Mouse (Mus musculus) G1E-ER4 (cell line): ENCODE results near the gene Tcaf2. TPM values are rescaled to one million over a fixed set of nuclear protein-coding genes. Genes with fewer than 3 reads are reported as not detected.

ENCODE experiments used
- GATA1 ChIP-seq: IDR thresholded peaks from one replicate; pipeline ENCODE4 v1.8.0; 2012; ENCODE audit warnings: low read length, inconsistent platforms
- polyA plus RNA-seq: library from polyadenylated mRNA; stranded (reverse); fragments of >175 nt; gene quantifications from 2 replicates; pipeline ENCODE4 v1.2.3, GENCODE M21; 2012

Gene Tcaf2
- not detected in 2 replicates for polyA plus RNA-seq

DNA sequence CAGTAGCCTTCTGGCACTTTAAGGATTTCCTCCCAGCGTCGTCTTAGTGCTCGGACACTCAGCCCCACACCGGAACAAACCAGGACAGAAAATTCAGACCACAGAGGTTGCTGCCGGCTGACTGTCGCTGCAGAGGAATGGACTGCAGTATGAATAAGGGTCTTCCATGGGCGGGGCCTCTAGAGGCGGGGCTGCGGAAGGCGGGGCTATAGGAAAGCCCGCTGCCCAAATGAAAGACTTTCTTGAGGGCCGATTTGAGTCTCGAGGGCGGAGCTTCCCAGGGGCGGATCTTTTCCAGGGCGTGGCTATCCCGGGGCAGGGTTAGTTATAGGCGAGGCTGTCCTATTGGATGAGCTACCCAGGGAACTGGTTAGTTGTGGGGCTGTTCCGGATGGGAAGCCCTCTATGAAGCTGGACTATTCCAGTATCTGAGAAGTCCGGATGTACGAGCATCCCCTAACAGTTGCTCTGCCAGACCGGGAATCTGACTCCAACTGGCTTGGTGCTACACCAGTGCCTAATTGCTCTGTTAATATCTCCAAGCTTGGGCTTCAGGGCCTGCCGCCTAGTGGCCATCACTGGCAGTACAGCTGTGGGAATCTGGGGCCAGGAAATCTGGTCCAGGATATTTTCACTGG, at the start of gene Tcaf2:
TSS of gene Tcaf2 (minus strand) at position 343 of the 638 bp plus-strand sequence.
- no peak for TF ChIP-seq GATA1

GRCm38 (mm10) chr6:42692517-42693190, 47.6 kb upstream of the Tcaf2 start:
- TF ChIP-seq GATA1: no peak

GRCm38 (mm10) chr6:42692154-42692516, 47.1 kb upstream of the Tcaf2 start:
- TF ChIP-seq GATA1: no peak

DNA sequence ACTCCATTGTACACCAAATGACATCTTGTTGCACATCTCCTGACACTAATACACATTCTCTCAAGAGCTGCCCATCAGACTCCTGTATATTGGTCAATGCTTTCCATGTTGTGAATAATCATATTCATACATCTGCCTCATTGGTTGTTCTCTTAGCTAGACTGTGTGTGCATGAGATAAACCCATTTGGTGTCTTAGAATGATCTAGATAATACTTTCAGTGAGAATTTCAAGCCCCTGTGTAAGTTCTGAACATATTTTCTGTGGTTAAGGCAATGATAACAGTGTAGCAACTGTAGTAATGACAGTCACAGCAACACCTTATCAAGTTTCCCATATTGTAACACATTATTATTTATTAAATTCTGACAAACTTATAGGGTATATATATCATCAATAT, 44.7 kb upstream of the Tcaf2 start:
- TF ChIP-seq GATA1: no peak

GRCm38 (mm10) chr6:42687907-42688306, 42.9 kb upstream of the Tcaf2 start:
- TF ChIP-seq GATA1: no peak

DNA sequence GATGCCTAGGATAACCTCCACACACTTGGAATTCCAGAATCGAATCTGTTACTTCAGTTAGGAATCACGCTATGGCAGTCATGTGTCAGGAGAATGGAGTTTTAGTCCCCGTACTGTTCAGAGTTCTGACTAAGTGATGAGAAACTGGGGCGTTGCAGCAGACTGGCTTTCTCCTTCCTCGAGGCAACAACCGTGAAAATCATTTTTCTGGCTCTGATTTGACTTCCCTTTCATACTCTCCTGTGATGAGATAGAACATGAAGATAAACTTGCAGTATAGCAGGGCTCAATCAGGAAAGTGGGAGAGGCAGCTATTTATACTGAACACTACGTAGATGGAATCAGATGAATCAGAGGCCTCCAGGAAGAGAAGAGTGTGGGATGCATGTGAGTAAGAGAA, 35.0 kb upstream of the Tcaf2 start:
- no peak for TF ChIP-seq GATA1

DNA sequence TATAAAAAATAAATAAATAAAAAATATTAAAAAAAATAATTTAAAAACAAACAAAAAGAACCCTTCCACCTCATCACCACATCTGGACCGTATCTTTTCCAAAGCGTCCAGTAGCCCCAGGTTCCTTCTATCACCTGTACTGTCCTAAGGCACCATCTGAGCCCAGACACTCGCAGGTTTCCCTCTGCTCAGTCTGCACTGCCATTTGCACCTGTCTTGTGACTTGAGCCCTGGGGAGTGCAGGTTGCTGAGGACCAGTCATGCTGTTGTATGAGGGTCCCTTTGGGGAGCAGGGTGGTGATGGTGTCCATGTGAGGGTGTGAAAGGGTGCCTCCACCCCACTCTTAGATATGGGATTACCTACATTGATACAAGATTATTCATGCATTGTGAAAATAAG, 31.0 kb upstream of the Tcaf2 start:
- no peak for TF ChIP-seq GATA1

DNA sequence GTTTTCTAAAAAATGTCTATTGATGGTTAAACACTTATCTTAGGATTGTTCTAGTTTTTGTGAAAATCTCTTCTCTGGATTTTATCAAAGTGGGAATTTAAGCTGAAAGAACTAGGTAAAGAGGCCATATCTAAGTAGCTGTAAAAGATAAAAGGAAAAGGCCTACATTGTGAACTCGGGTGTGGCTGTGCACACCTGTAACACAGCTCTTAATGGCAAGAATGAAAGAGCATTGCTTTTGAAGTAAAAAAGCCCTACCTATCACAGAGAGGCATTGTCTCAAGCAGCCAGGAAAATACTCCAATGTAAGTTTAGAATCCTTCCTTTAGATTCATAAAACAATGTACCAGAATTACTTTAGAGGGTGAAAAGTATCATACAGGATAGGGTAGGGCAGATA, 26.7 kb upstream of the Tcaf2 start:
- TF ChIP-seq GATA1: no peak

DNA sequence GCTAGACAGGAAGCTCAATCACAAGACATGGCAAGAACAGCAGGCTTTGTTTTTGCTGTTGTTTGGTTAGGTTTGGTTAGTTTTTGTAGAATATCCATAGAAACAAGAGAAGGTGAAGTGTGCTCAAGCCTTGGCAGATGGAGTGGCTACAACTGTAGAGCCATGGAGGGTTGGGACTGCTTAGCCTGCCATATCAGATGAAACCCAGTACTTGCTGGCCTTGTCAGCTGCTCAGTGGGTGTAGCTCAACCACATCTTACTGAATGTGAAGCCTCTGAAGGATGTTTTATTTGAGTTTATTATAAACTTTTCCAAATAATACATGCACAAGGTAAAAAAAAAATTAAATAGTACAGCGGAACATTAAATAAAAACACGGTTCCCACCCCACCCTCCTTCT, 22.7 kb upstream of the Tcaf2 start:
- no peak for TF ChIP-seq GATA1

GRCm38 (mm10) chr6:42661739-42662138, 16.7 kb upstream of the Tcaf2 start:
- no peak for TF ChIP-seq GATA1

- TF ChIP-seq GATA1: no peak
Measured at GRCm38 (mm10) chr6:42634393-42634792, 10.7 kb downstream of the Tcaf2 start.

DNA sequence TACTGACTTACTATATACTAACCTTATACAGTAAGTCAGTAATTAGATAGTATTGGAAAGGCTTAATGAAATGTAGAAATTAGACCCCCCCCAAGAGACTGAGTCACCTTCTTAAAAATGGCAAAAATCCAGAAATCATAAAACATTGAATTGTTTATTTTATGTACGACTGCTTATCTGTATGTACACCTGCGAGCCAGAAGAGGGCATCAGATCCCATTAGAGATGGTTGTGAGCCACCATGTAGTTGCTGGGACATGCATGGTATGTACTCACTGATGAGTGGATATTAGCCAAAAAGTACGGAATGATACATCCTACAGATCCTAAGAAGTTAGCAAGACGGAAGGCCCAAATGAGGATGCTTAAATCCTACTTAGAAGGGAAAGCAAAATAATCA, 13.7 kb downstream of the Tcaf2 start:
- TF ChIP-seq GATA1: no peak

DNA sequence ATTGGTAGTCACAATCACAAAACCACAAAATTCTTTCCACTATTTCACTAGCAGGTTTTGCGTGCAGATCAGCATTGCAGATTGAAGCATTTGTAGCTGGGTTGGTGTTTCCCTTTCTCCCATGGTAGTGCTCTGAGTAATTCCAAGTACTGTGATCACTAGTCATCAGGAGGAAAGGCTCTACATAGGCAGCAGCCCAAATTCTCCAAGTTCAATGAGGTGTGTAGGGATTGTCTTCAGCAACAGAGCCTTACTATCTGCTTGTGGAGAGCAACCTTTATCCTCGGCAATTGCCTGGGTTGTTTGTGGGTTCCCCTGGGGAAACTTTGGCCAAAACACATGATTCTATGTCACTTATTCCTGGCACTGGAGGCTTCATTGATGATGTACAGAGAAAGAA, 28.1 kb downstream of the Tcaf2 start:
- no peak for TF ChIP-seq GATA1

DNA sequence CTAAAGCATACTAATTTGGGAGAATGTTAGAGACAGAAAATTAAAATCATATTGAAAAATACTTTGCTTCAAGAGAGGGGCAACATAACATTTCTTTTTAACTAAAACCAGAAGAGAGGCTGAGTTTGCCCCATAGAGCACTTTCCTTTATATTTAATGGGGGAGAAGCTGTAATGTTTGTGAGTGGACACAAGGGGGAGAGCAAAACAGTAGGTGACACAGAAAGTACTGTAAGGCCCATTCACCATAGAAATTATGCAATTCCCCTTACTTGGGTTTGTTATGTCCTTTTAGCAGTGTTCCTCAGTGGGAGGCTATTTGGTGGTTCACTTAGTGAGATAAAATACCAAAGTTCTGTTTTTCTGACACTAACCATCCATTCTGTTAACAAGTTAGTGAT, 32.8 kb downstream of the Tcaf2 start:
- TF ChIP-seq GATA1: no peak

DNA sequence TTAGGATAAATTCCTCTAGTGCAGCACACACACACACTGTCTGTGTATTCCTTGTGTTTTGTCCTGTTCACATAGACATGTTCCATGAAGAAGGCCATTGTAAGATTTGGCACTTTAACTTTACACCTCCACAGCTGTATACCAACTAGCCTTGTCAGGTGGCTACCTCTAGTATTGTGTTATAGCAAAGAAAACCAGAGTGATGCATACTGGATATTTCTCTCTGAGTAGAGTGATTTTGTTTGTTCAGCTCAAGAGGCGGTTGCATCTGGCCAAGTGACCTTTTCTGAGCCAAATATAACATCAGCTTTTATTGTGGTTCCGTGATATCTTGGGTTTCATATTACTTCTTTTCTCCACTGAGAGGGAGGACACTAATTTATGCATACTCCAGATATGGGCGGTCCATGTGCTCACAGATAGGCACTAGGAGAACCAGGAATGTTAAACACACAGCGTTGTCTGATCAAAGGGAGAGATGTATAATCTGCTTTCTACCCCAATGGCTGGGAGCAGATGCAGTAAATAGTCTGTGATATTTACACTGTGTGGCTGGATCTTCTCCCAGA, 34.0 kb downstream of the Tcaf2 start:
- TF ChIP-seq GATA1: no peak

DNA sequence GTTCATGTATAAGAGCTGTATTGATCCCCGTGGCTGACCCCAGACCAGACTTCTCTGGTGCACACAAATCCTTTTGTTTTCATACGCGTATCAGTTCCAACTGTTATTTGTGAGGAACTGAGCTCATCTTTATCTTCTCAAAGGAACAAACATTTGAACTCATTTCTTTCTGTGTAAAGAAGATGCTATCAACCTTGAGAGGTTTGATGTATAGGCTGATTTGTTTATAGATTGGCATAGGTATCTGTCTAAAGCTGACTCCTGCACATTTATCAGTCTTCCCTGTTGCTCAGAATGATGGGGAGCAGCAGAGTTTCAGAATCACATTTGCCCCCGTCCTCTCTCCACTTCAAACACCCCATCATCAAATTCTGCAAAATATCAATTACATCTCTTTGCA, 47.5 kb downstream of the Tcaf2 start, which contains the start of gene Tcaf3:
TSS of gene Tcaf3 (minus strand) at position 101 of the 400 bp plus-strand sequence.
- no peak for TF ChIP-seq GATA1
